Mouse (Mus musculus) kidney, postnatal 36 days (tissue): ENCODE measurements at regions not wholly inside any gene's neighbourhood (a gene's known extent, or its start where the extent isn't known, plus 50 kb on each side); places are given as distances from the start of the nearest gene placed in this dataset.

Experiments
- DNase-seq, 2 experiments: peaks; one replicate each; pipeline ENCODE4 v3.0.0; 2021 to 2022; ENCODE audit warnings: mixed read lengths in 2 of 2

GRCm38 (mm10) chr2:172710641-172711040, 161.2 kb downstream of the Tfap2c start:
- DNase-seq, result no peak

- DNase-seq, result no peak
These were observed 177.3 kb downstream of the Tfap2c start for GRCm38 (mm10) chr2:172726701-172727100.

- DNase-seq, result no peak
These were observed 178.2 kb downstream of the Tfap2c start for GRCm38 (mm10) chr2:172727576-172727975.

GRCm38 (mm10) chr2:172728240-172728821, 178.9 kb downstream of the Tfap2c start:
- peak in 1 of 2 experiments; percentile 28 for DNase-seq

GRCm38 (mm10) chr2:172729151-172729550, 179.8 kb downstream of the Tfap2c start:
- DNase-seq, result no peak

- DNase-seq, result no peak
These were observed 180.3 kb downstream of the Tfap2c start for GRCm38 (mm10) chr2:172729741-172730140.

GRCm38 (mm10) chr2:172731408-172731807, 182.0 kb downstream of the Tfap2c start:
- peak in 1 of 2 experiments; percentile 19 for DNase-seq

- DNase-seq, result no peak
These were observed 183.2 kb downstream of the Tfap2c start for GRCm38 (mm10) chr2:172732453-172733210.

- DNase-seq, result no peak
These were observed 184.1 kb downstream of the Tfap2c start for GRCm38 (mm10) chr2:172733403-172733995.

- DNase-seq, result no peak
These were observed 186.2 kb downstream of the Tfap2c start for GRCm38 (mm10) chr2:172735621-172736020.

- DNase-seq, result no peak
These were observed 189.7 kb downstream of the Tfap2c start for GRCm38 (mm10) chr2:172739041-172739491.

GRCm38 (mm10) chr2:172739529-172739928, 190.1 kb downstream of the Tfap2c start:
- no peak for DNase-seq

- DNase-seq, result no peak
These were observed 188.8 kb downstream of the Bmp7 start for GRCm38 (mm10) chr2:172751364-172751763.

GRCm38 (mm10) chr2:172755686-172756471, 184.2 kb downstream of the Bmp7 start:
- DNase-seq, result no peak

- DNase-seq, result no peak
These were observed 183.7 kb downstream of the Bmp7 start for GRCm38 (mm10) chr2:172756472-172756860.

GRCm38 (mm10) chr2:172758497-172758896, 181.6 kb downstream of the Bmp7 start:
- DNase-seq, result peak; percentile 39 to 74

- DNase-seq, result no peak
These were observed 174.9 kb downstream of the Bmp7 start for GRCm38 (mm10) chr2:172765260-172765659.

GRCm38 (mm10) chr2:172766403-172766802, 173.7 kb downstream of the Bmp7 start:
- no peak for DNase-seq

GRCm38 (mm10) chr2:172768756-172769155, 171.4 kb downstream of the Bmp7 start:
- no peak for DNase-seq

- DNase-seq, result no peak
These were observed 170.1 kb downstream of the Bmp7 start for GRCm38 (mm10) chr2:172770061-172770460.

- no peak for DNase-seq
These were observed 169.5 kb downstream of the Bmp7 start for GRCm38 (mm10) chr2:172770606-172771005.

- DNase-seq, result peak; percentile 31 to 86
These were observed 166.9 kb downstream of the Bmp7 start for GRCm38 (mm10) chr2:172773176-172773575.

- no peak for DNase-seq
These were observed 163.6 kb downstream of the Bmp7 start for GRCm38 (mm10) chr2:172776485-172776884.
